Mouse (Mus musculus): ENCODE measurements around the gene Btbd35f14. TPM values are rescaled to one million over a fixed set of nuclear protein-coding genes. Genes with fewer than 3 reads are reported as not detected.
"Not testable (repeated sequence)": the region's sequence is repeated elsewhere in the genome, so short reads cannot be mapped to it uniquely, and the experiment has no call there.

Btbd35f14 gene
- total RNA-seq (2021), result not detected
- long read RNA-seq, experiment 1, result 0 reads
- long read RNA-seq, experiment 2, result 0 reads

DNA sequence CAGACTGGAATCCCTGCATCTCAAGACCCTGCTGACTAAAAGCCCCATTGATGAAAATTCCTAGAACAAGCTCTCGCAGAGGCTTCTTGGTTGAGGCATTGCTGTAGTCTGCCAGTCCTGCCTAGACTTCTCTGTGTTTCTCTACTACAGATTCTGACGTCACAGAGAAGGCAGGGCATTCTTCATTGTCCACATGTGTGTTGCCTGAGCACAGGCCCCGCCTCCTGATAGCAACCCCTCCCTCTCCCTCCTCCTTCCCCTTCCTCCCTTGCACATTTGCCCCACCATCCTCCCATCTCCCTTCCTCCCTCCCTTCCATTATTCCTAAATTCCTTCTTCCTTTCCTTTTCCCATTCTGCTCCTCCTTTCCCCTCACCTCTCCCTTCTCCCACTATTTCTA lies at the start of gene Btbd35f14:
Btbd35f14 (minus strand) TSS at position 101 of the 400 bp plus-strand sequence.
- DNase-seq (ENCODE audit: extremely low spot score in 1 of 2, low spot score in 2 of 2); H3K4me3 ChIP-seq; intact Hi-C loops (cut with DNase I); H3K27ac ChIP-seq: not testable (repeated sequence)

DNA sequence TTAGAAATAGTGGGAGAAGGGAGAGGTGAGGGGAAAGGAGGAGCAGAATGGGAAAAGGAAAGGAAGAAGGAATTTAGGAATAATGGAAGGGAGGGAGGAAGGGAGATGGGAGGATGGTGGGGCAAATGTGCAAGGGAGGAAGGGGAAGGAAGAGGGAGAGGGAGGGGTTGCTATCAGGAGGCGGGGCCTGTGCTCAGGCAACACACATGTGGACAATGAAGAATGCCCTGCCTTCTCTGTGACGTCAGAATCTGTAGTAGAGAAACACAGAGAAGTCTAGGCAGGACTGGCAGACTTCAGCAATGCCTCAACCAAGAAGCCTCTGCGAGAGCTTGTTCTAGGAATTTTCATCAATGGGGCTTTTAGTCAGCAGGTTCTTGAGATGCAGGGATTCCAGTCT lies 45.3 kb downstream of the Btbd35f14 start, which contains the start of gene Btbd35f13:
Btbd35f13 (plus strand) TSS at position 301 of the 400 bp plus-strand sequence.
- intact Hi-C loops (cut with DNase I), result not testable (repeated sequence)

More for the DNA sequence above, 45.3 kb downstream of the Btbd35f14 start, which contains the start of gene Btbd35f13:
- DNase-seq (ENCODE audit: extremely low spot score in 1 of 2, low spot score in 2 of 2); H3K4me3 ChIP-seq; H3K27ac ChIP-seq: not testable (repeated sequence)

Other genes with a start within 250 kb of the Btbd35f14 start
- gene Btbd35f15, start 125.0 kb downstream of the Btbd35f14 start, total RNA-seq (2021), result not detected
- gene Btbd35f13, start 45.2 kb downstream of the Btbd35f14 start, total RNA-seq (2021), result not detected

All from left cerebral cortex, adult 2 months (tissue).